In the genomic region with DNA sequence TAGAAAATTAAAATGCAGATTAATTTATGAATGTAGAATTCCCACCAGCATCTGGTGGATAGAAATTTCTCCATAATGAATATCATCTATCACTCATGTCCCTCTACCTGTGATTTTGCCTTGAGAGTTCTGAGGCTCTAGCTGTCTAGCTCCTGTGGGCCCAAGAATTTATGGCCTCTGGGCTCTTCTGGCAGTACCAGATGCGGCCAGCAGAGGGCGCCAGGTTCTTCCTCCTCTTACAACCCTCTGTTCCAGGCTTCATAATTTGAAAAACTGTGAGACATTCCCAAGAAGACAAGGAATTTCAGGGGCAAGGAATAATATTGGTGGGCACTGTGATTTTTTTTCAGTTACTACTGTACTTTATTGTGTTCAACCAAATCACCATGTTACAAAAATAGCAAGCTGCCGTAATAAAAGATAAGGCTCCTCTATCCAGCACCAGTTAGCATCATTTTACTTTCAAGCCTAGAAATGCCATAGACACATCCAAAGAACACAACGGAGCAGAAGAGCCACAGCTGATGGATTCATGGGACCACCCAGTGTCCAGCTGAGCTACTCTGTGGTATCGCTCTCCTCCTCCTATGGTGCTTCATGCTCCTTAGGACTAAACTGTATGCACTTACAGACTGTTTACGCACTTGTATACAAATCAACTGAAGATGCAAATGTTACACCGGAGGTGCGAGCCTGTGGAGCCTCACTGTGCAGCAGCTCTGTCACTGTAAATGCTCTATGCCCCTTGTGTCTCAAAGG, we compare ENCODE assay signal across 9 mouse cellular contexts. TPM values are rescaled to one million over a fixed set of nuclear protein-coding genes. Genes with fewer than 3 reads are reported as not detected.
DNase-seq lines count a peak whose midpoint lies in the region; ATAC-seq and TF ChIP-seq lines count a peak whose summit lies in the region.
"Not testable (repeated sequence)": the region's sequence is repeated elsewhere in the genome, so short reads cannot be mapped to it uniquely, and the experiment has no call there.
"Had no signal": no experiment of that assay in that cellular context is flagged by ENCODE, and none has a peak within 500 bp of the region (broad histone marks: within the 10 kb centered on the region; RNA-seq: fewer than 3 reads in every experiment).

No protein-coding gene starts in this region.

- not testable (repeated sequence) for H3K9ac ChIP-seq in intestine, postnatal 0 days (ENCODE audit: low read depth, low read length); midbrain, embryonic 13.5 days (replicated peaks)

- WGBS in intestine, postnatal 0 days, result 45% methylated on average over 8 of the region's 8 CpGs
- WGBS in midbrain, embryonic 13.5 days, result 57% methylated on average over 8 of the region's 8 CpGs

- H3K9me3 ChIP-seq in intestine, postnatal 0 days (ENCODE audit: control insufficient read depth); midbrain, embryonic 13.5 days: not testable (repeated sequence)

- not testable (repeated sequence) for H3K36me3 ChIP-seq in intestine, postnatal 0 days (ENCODE audit: control insufficient read depth, insufficient read depth); midbrain, embryonic 13.5 days

- H3K4me1 ChIP-seq in intestine, postnatal 0 days (replicated peaks; ENCODE audit: control insufficient read depth, insufficient read depth, low read length); midbrain, embryonic 13.5 days (replicated peaks): not testable (repeated sequence)

- DNase-seq in A20 (ENCODE audit: low read depth, low spot score), result peak; percentile 54
- DNase-seq in adrenal gland, postnatal 25 days, result peak; percentile 81
- peak; percentile 66 for DNase-seq in embryo, embryonic 9.5 days (ENCODE audit: extremely low spot score)
- DNase-seq in gastrocnemius, postnatal 4 days (ENCODE audit: low spot score in 2 of 2), result peak; percentile 49 to 70
- DNase-seq in left cerebral cortex, postnatal 14 days (ENCODE audit: low spot score in 2 of 2), result peak; percentile 89 to 91
- peak; percentile 39 for DNase-seq in spleen, adult 12 weeks (ENCODE audit: low spot score)

- peak; percentile 88 for TF ChIP-seq CTCF in intestine, postnatal 0 days (IDR thresholded peaks at IDR 0.05; ENCODE audit: low read depth)

- H3K4me2 ChIP-seq in intestine, postnatal 0 days (replicated peaks; ENCODE audit: low read depth); midbrain, embryonic 13.5 days (replicated peaks): not testable (repeated sequence)

- not testable (repeated sequence) for H3K27me3 ChIP-seq in intestine, postnatal 0 days (replicated peaks; ENCODE audit: control insufficient read depth, insufficient read depth, low read length); midbrain, embryonic 13.5 days

- ATAC-seq in intestine, postnatal 0 days, result not testable (repeated sequence)
- peak; percentile 51; the same call in 1 of the 2 replicates for ATAC-seq in midbrain, embryonic 13.5 days

- intact Hi-C loops in left cerebral cortex, postnatal 14 days (cut with DNase I), result loop anchor here (2.0 to 5.0 kb wide), 2 partner anchors 61 to 105 kb away; no protein-coding TSS in a partner anchor

- not testable (repeated sequence) for H3K27ac ChIP-seq in intestine, postnatal 0 days (ENCODE audit: low read depth, low read length); midbrain, embryonic 13.5 days

- not testable (repeated sequence) for H3K4me3 ChIP-seq in intestine, postnatal 0 days (ENCODE audit: low read depth, low read length); midbrain, embryonic 13.5 days (replicated peaks)

RNA-seq across cellular contexts. Expression of gene Cnga4, which starts 7.7 kb away (rescaled TPM):
- total RNA-seq in adrenal gland, postnatal 25 days (2021), result not detected in 2 replicates
- total RNA-seq in gastrocnemius, postnatal 4 days (2021), result not detected
- not detected in 2 replicates for polyA plus RNA-seq in intestine, postnatal 0 days (2015; fragmentation: Nextera tagmentation; extraction: Ambion mirVana)
- total RNA-seq in left cerebral cortex, postnatal 14 days (2021), result under 1 TPM; 0.37 to 0.51 TPM
- not detected in 2 replicates for polyA plus RNA-seq in midbrain, embryonic 13.5 days (2015; fragmentation: Nextera tagmentation; extraction: Ambion mirVana)
- polyA plus RNA-seq: liver, embryonic 12.5 days had no signal

RNA-seq across cellular contexts. Expression of gene Fam160a2, which starts 12.2 kb away (rescaled TPM):
- total RNA-seq in adrenal gland, postnatal 25 days (2021), result 33.2 and 33.3 TPM in 2 replicates
- total RNA-seq in gastrocnemius, postnatal 4 days (2021), result 10 to 100 TPM; 21.0 to 24.9 TPM
- polyA plus RNA-seq in intestine, postnatal 0 days (2015; fragmentation: Nextera tagmentation; extraction: Ambion mirVana), result 30.5 and 36.9 TPM in 2 replicates
- 10 to 100 TPM; 70.2 to 74.2 TPM for total RNA-seq in left cerebral cortex, postnatal 14 days (2021)
- polyA plus RNA-seq in midbrain, embryonic 13.5 days (2015; fragmentation: Nextera tagmentation; extraction: Ambion mirVana), result 46.3 and 47.8 TPM in 2 replicates

RNA-seq across cellular contexts. Expression of gene Cckbr, which starts 13.5 kb away (rescaled TPM):
- total RNA-seq in adrenal gland, postnatal 25 days (2021), result not detected in 2 replicates
- total RNA-seq in gastrocnemius, postnatal 4 days (2021), result not detected
- 0.09 and 0.17 TPM in 2 replicates for polyA plus RNA-seq in intestine, postnatal 0 days (2015; fragmentation: Nextera tagmentation; extraction: Ambion mirVana)
- 10 to 100 TPM; 56.6 to 62.4 TPM for total RNA-seq in left cerebral cortex, postnatal 14 days (2021)
- 0.62 and 0.87 TPM in 2 replicates for polyA plus RNA-seq in midbrain, embryonic 13.5 days (2015; fragmentation: Nextera tagmentation; extraction: Ambion mirVana)
- polyA plus RNA-seq: liver, embryonic 12.5 days had no signal

RNA-seq across cellular contexts. Expression of gene Gm5901, which starts 37.2 kb away (rescaled TPM):
- total RNA-seq in adrenal gland, postnatal 25 days (2021), result not detected in 2 replicates
- total RNA-seq in gastrocnemius, postnatal 4 days (2021), result not detected
- polyA plus RNA-seq in intestine, postnatal 0 days (2015; fragmentation: Nextera tagmentation; extraction: Ambion mirVana), result not detected in 2 replicates
- total RNA-seq in left cerebral cortex, postnatal 14 days (2021), result not detected
- polyA plus RNA-seq in midbrain, embryonic 13.5 days (2015; fragmentation: Nextera tagmentation; extraction: Ambion mirVana), result not detected in 2 replicates
- polyA plus RNA-seq: liver, embryonic 12.5 days had no signal

RNA-seq across cellular contexts. Expression of gene Olfr692, which starts 44.0 kb away (rescaled TPM):
- not detected in 2 replicates for total RNA-seq in adrenal gland, postnatal 25 days (2021)
- not detected for total RNA-seq in gastrocnemius, postnatal 4 days (2021)
- not detected in 2 replicates for polyA plus RNA-seq in intestine, postnatal 0 days (2015; fragmentation: Nextera tagmentation; extraction: Ambion mirVana)
- not detected for total RNA-seq in left cerebral cortex, postnatal 14 days (2021)
- polyA plus RNA-seq in midbrain, embryonic 13.5 days (2015; fragmentation: Nextera tagmentation; extraction: Ambion mirVana), result not detected in 2 replicates
- polyA plus RNA-seq: liver, embryonic 12.5 days had no signal

Comparison
In these comparisons a context has a peak if more than half of its experiments do, and no peak if none do; other contexts are left out.
1. DNase-seq: peak in every context shown above with its lines; median percentile 90 in left cerebral cortex, postnatal 14 days; 81 in adrenal gland, postnatal 25 days; 66 in embryo, embryonic 9.5 days; 60 in gastrocnemius, postnatal 4 days; 54 in A20; 39 in spleen, adult 12 weeks.
2. RNA of gene Cckbr, which starts 13.5 kb away (total RNA-seq): 56.6 to 62.4 TPM in left cerebral cortex, postnatal 14 days; not detected in adrenal gland, postnatal 25 days and not detected in gastrocnemius, postnatal 4 days; every median in the first group is over 10 times any median in the second.